Mouse (Mus musculus): ENCODE data around the gene Fbxo10.
"Not testable (repeated sequence)": the region's sequence is repeated elsewhere in the genome, so short reads cannot be mapped to it uniquely, and the experiment has no call there.

Gene Fbxo10

GRCm38 (mm10) chr4:45084021-45084894 lies at the start of gene Fbxo10:
Gene Fbxo10, minus strand, starts transcription at chr4:45084604.
- in situ Hi-C loops (cut with MboI; ENCODE audit: low sequenced_read_pairs): no loop called here

- in situ Hi-C loops (cut with MboI; ENCODE audit: low sequenced_read_pairs): no loop called here
Measured at GRCm38 (mm10) chr4:45131021-45131420, 46.6 kb upstream of the Fbxo10 start.

GRCm38 (mm10) chr4:45121311-45121710 lies 36.9 kb upstream of the Fbxo10 start:
- in situ Hi-C loops (cut with MboI; ENCODE audit: low sequenced_read_pairs): no loop called here

- in situ Hi-C loops (cut with MboI; ENCODE audit: low sequenced_read_pairs): loop anchor here (10.0 kb wide), 1 partner anchor 176 kb away; no protein-coding TSS in a partner anchor
Measured at GRCm38 (mm10) chr4:45108456-45109110, 24.2 kb upstream of the Fbxo10 start.

- in situ Hi-C loops (cut with MboI; ENCODE audit: low sequenced_read_pairs): loop anchor here (10.0 kb wide), 1 partner anchor 177 kb away; no protein-coding TSS in a partner anchor
Measured at GRCm38 (mm10) chr4:45107601-45108277, 23.3 kb upstream of the Fbxo10 start, which contains the start of gene Tomm5. Gene Tomm5, minus strand, starts transcription at chr4:45108114.

GRCm38 (mm10) chr4:45107066-45107465 lies 22.7 kb upstream of the Fbxo10 start:
- in situ Hi-C loops (cut with MboI; ENCODE audit: low sequenced_read_pairs): loop anchor here (10.0 kb wide), 1 partner anchor 178 kb away; no protein-coding TSS in a partner anchor

- in situ Hi-C loops (cut with MboI; ENCODE audit: low sequenced_read_pairs): loop anchor here (10.0 kb wide), 1 partner anchor 178 kb away; no protein-coding TSS in a partner anchor
Measured at GRCm38 (mm10) chr4:45106409-45106808, 22.0 kb upstream of the Fbxo10 start.

GRCm38 (mm10) chr4:45097198-45097872 lies 12.9 kb upstream of the Fbxo10 start:
- in situ Hi-C loops (cut with MboI; ENCODE audit: low sequenced_read_pairs): no loop called here

- in situ Hi-C loops (cut with MboI; ENCODE audit: low sequenced_read_pairs): no loop called here
Measured at GRCm38 (mm10) chr4:45084895-45085290, 489 bp upstream of the Fbxo10 start.

- in situ Hi-C loops (cut with MboI; ENCODE audit: low sequenced_read_pairs): no loop called here
Measured at GRCm38 (mm10) chr4:45083487-45083886, 917 bp downstream of the Fbxo10 start.

GRCm38 (mm10) chr4:45082951-45083350 lies 1.5 kb downstream of the Fbxo10 start:
- in situ Hi-C loops (cut with MboI; ENCODE audit: low sequenced_read_pairs): no loop called here

GRCm38 (mm10) chr4:45081041-45081440 lies 3.4 kb downstream of the Fbxo10 start:
- in situ Hi-C loops (cut with MboI; ENCODE audit: low sequenced_read_pairs): not testable (repeated sequence)

- in situ Hi-C loops (cut with MboI; ENCODE audit: low sequenced_read_pairs): no loop called here
Measured at GRCm38 (mm10) chr4:45073544-45073943, 10.9 kb downstream of the Fbxo10 start.

GRCm38 (mm10) chr4:45072261-45072973 lies 12.0 kb downstream of the Fbxo10 start:
- in situ Hi-C loops (cut with MboI; ENCODE audit: low sequenced_read_pairs): no loop called here

GRCm38 (mm10) chr4:45067742-45068141 lies 16.7 kb downstream of the Fbxo10 start:
- in situ Hi-C loops (cut with MboI; ENCODE audit: low sequenced_read_pairs): no loop called here

GRCm38 (mm10) chr4:45066036-45066730 lies 18.2 kb downstream of the Fbxo10 start:
- in situ Hi-C loops (cut with MboI; ENCODE audit: low sequenced_read_pairs): no loop called here

- in situ Hi-C loops (cut with MboI; ENCODE audit: low sequenced_read_pairs): no loop called here
Measured at GRCm38 (mm10) chr4:45064577-45064976, 19.8 kb downstream of the Fbxo10 start.

- in situ Hi-C loops (cut with MboI; ENCODE audit: low sequenced_read_pairs): not testable (repeated sequence)
Measured at GRCm38 (mm10) chr4:45063836-45064235, 20.6 kb downstream of the Fbxo10 start.

GRCm38 (mm10) chr4:45055451-45055850 lies 29.0 kb downstream of the Fbxo10 start:
- in situ Hi-C loops (cut with MboI; ENCODE audit: low sequenced_read_pairs): no loop called here
